ENCODE assay signal across 8 mouse cellular contexts in genomic region chr9:119970221-119970620, GRCm38 (mm10). TPM values are rescaled to one million over a fixed set of nuclear protein-coding genes. Genes with fewer than 3 reads are reported as not detected.
A peak's percentile ranks its signal among the peaks of the same experiment; 100 is the strongest.
DNase-seq lines count a peak whose midpoint lies in the region; ATAC-seq and TF ChIP-seq lines count a peak whose summit lies in the region.

No protein-coding gene starts in this region.

- TF ChIP-seq CTCF in gastrocnemius, adult 2 months (IDR thresholded peaks at IDR 0.05) = peak; percentile 48

- no peak overlapping the region for H3K4me3 ChIP-seq in gastrocnemius, adult 2 months
- no peak overlapping the region for H3K4me3 ChIP-seq in hindbrain, embryonic 10.5 days
- no peak overlapping the region for H3K4me3 ChIP-seq in limb, embryonic 15.5 days

- no peaks in the 10 kb centered on the region for H3K9me3 ChIP-seq in hindbrain, embryonic 10.5 days
- H3K9me3 ChIP-seq in limb, embryonic 15.5 days = no peaks in the 10 kb centered on the region

- peaks cover 38% of the 10 kb centered on the region for H3K36me3 ChIP-seq in hindbrain, embryonic 10.5 days
- peaks cover 31% of the 10 kb centered on the region for H3K36me3 ChIP-seq in limb, embryonic 15.5 days

- peak; percentile 67 for DNase-seq in gastrocnemius, adult 2 months
- DNase-seq in gastrocnemius, postnatal 25 days = no peak
- DNase-seq in MN1 (ENCODE audit: low spot score) = peak; percentile 76
- DNase-seq in hindbrain, embryonic 10.5 days (ENCODE audit: low spot score) = peak; percentile 35
- peak; percentile 60 to 71 for DNase-seq in natural killer cell, adult 2 months (ENCODE audit: low spot score in 2 of 2)
- no peak for DNase-seq in right cerebral cortex, postnatal 25 days

- peaks cover 17% of the 10 kb centered on the region for H3K4me1 ChIP-seq in hindbrain, embryonic 10.5 days (replicated peaks)
- peaks cover 20% of the 10 kb centered on the region for H3K4me1 ChIP-seq in limb, embryonic 15.5 days

- H3K9ac ChIP-seq in limb, embryonic 15.5 days = no peak overlapping the region

- H3K27ac ChIP-seq in gastrocnemius, adult 2 months = peak overlapping the region; percentile 32
- H3K27ac ChIP-seq in hindbrain, embryonic 10.5 days = no peak overlapping the region
- H3K27ac ChIP-seq in limb, embryonic 15.5 days = peak overlapping the region; percentile 77

- intact Hi-C loops in gastrocnemius, adult 2 months (cut with DNase I) = no loop called here

- 0 out of 2 replicates have a peak, but pooled peaks cover 10% of the 10 kb centered on the region for H3K27me3 ChIP-seq in hindbrain, embryonic 10.5 days (ENCODE audit: insufficient read depth, poor library complexity, severe bottlenecking)
- H3K27me3 ChIP-seq in limb, embryonic 15.5 days = no peaks in the 10 kb centered on the region

- 0 out of 2 replicates have a peak, but pooled peaks have one; percentile 34 for ATAC-seq in common myeloid progenitor, adult 5-6 weeks (replicated peaks; ENCODE audit: low read depth, poor library complexity, severe bottlenecking)
- no peak for ATAC-seq in limb, embryonic 15.5 days (ENCODE audit: insufficient number of reproducible peaks, low FRiP score, low TSS enrichment, low read depth)

- 48% methylated on average over 6 of the region's 6 CpGs for WGBS in hindbrain, embryonic 10.5 days
- 44% methylated on average over 6 of the region's 6 CpGs for WGBS in limb, embryonic 15.5 days

- H3K4me2 ChIP-seq in limb, embryonic 15.5 days = no peak overlapping the region

RNA-seq across cellular contexts. Expression of gene Csrnp1, which starts 14.2 kb away (rescaled TPM):
- total RNA-seq in gastrocnemius, adult 2 months (2021) = 10 to 100 TPM in 1 of 2 experiments, 1 to 10 TPM in 1; 5.9 to 12.0 TPM
- total RNA-seq in gastrocnemius, postnatal 25 days (2021) = 1 to 10 TPM; 2.4 to 3.6 TPM
- total RNA-seq in common myeloid progenitor, adult 5-6 weeks (2017) = 11.9 and 16.9 TPM in 2 replicates
- 3.5 and 4.6 TPM in 2 replicates for polyA plus RNA-seq in hindbrain, embryonic 10.5 days (2016; fragmentation: Nextera tagmentation; extraction: Ambion mirVana)
- 8.3 and 9.1 TPM in 2 replicates for polyA plus RNA-seq in limb, embryonic 15.5 days (2015; fragmentation: Nextera tagmentation; extraction: Ambion mirVana)

RNA-seq across cellular contexts. Expression of gene Ttc21a, which starts 32.8 kb away (rescaled TPM):
- total RNA-seq in gastrocnemius, adult 2 months (2021) = not detected
- total RNA-seq in gastrocnemius, postnatal 25 days (2021) = not detected
- 0.15 and 0.46 TPM in 2 replicates for total RNA-seq in common myeloid progenitor, adult 5-6 weeks (2017)
- polyA plus RNA-seq in hindbrain, embryonic 10.5 days (2016; fragmentation: Nextera tagmentation; extraction: Ambion mirVana) = 0.71 and 1.4 TPM in 2 replicates
- 0.09 and 0.13 TPM in 2 replicates for polyA plus RNA-seq in limb, embryonic 15.5 days (2015; fragmentation: Nextera tagmentation; extraction: Ambion mirVana)

RNA-seq across cellular contexts. Expression of gene Gorasp1, which starts 32.9 kb away (rescaled TPM):
- total RNA-seq in gastrocnemius, adult 2 months (2021) = 10 to 100 TPM; 20.5 to 21.4 TPM
- 10 to 100 TPM; 17.2 to 19.3 TPM for total RNA-seq in gastrocnemius, postnatal 25 days (2021)
- total RNA-seq in common myeloid progenitor, adult 5-6 weeks (2017) = 6.3 and 11.6 TPM in 2 replicates
- 27.8 and 29.6 TPM in 2 replicates for polyA plus RNA-seq in hindbrain, embryonic 10.5 days (2016; fragmentation: Nextera tagmentation; extraction: Ambion mirVana)
- polyA plus RNA-seq in limb, embryonic 15.5 days (2015; fragmentation: Nextera tagmentation; extraction: Ambion mirVana) = 35.5 and 35.8 TPM in 2 replicates

RNA-seq across cellular contexts. Expression of gene Xirp1, which starts 53.2 kb away (rescaled TPM):
- 100 to 1,000 TPM in 1 of 2 experiments, 10 to 100 TPM in 1; 70.1 to 116 TPM for total RNA-seq in gastrocnemius, adult 2 months (2021)
- 100 to 1,000 TPM; 105 to 112 TPM for total RNA-seq in gastrocnemius, postnatal 25 days (2021)
- not detected in 2 replicates for total RNA-seq in common myeloid progenitor, adult 5-6 weeks (2017)
- polyA plus RNA-seq in hindbrain, embryonic 10.5 days (2016; fragmentation: Nextera tagmentation; extraction: Ambion mirVana) = 0.05 and 0.44 TPM in 2 replicates
- 1.2 and 4.8 TPM in 2 replicates for polyA plus RNA-seq in limb, embryonic 15.5 days (2015; fragmentation: Nextera tagmentation; extraction: Ambion mirVana)

Comparison
In these comparisons a context has a peak if more than half of its experiments do, and no peak if none do; other contexts are left out.
1. DNase-seq: peak in gastrocnemius, adult 2 months (single experiment), MN1 (single experiment), hindbrain, embryonic 10.5 days (single experiment) and natural killer cell, adult 2 months (2 of 2); none in gastrocnemius, postnatal 25 days (single experiment) and right cerebral cortex, postnatal 25 days (single experiment).